Mouse (Mus musculus) CH12.LX (cell line): ENCODE data around the gene Gm17087. TPM values are rescaled to one million over a fixed set of nuclear protein-coding genes. Genes with fewer than 3 reads are reported as not detected.

Experiments
- DNase-seq: peaks from one replicate; pipeline ENCODE4 v3.0.0-alpha.2; 2013; ENCODE audit errors: extremely low read depth
- H3K27ac ChIP-seq: 2 replicates; pipeline ENCODE4 v1.5.1; 2012; ENCODE audit warnings: low read depth, mild to moderate bottlenecking, control low read depth, moderate library complexity; ENCODE audit not compliant: insufficient read depth
- H3K27me3 ChIP-seq: replicated peaks from 2 replicates; pipeline ENCODE3; 2012; ENCODE audit warnings: inconsistent platforms
- H3K36me3 ChIP-seq, 2 experiments: replicated peaks in 1 of 2; 2 replicates each; pipeline versions ENCODE3 to v1.6.1; 2012; ENCODE audit warnings: inconsistent platforms in 1 of 2, low read length in 1 of 2, mild to moderate bottlenecking in 1 of 2, mixed read lengths in 1 of 2, moderate library complexity in 1 of 2; ENCODE audit not compliant: control insufficient read depth in 1 of 2, insufficient read depth in 1 of 2
- H3K4me1 ChIP-seq, 2 experiments: 2 replicates each; pipeline ENCODE4 v1.6.1; 2012; ENCODE audit warnings: inconsistent platforms in 1 of 2, moderate library complexity in 1 of 2; ENCODE audit not compliant: insufficient read depth in 2 of 2, control insufficient read depth in 1 of 2
- H3K4me2 ChIP-seq: 2 replicates; pipeline ENCODE4 v1.6.1; 2012; ENCODE audit warnings: low read depth, mild to moderate bottlenecking, control low read depth; ENCODE audit not compliant: poor library complexity, insufficient read depth, severe bottlenecking
- H3K4me3 ChIP-seq, 3 experiments: fragments of 150-350 bp in 1 of 3; sonication (generic) in 1 of 3; replicated peaks in 1 of 3; 2 replicates each; pipeline versions ENCODE3 to v1.5.1; 2011 to 2012; ENCODE audit warnings: low read depth in 2 of 3, low read length in 2 of 3, mild to moderate bottlenecking in 2 of 3, moderate library complexity in 2 of 3, control low read depth in 1 of 3, improper control_type of control experiment in 1 of 3, inconsistent platforms in 1 of 3, mixed read lengths in 1 of 3; ENCODE audit not compliant: poor library complexity in 1 of 3
- H3K79me2 ChIP-seq: replicated peaks from 2 replicates; pipeline ENCODE4 v1.6.1; 2012; ENCODE audit warnings: mild to moderate bottlenecking, moderate library complexity; ENCODE audit not compliant: control insufficient read depth, poor library complexity, insufficient read depth, severe bottlenecking; ENCODE audit errors: extremely low read depth
- H3K9ac ChIP-seq: 2 replicates; pipeline ENCODE4 v1.6.1; 2012; ENCODE audit warnings: low read depth, mild to moderate bottlenecking, control low read depth, moderate library complexity; ENCODE audit not compliant: insufficient read depth
- H3K9me3 ChIP-seq: replicated peaks from 2 replicates; pipeline ENCODE3; 2012; ENCODE audit warnings: low read length, inconsistent platforms, mixed read lengths
- CHD2 ChIP-seq: IDR thresholded peaks from 2 replicates; pipeline ENCODE4 v1.6.1; 2011; ENCODE audit warnings: low read length, improper control_type of control experiment
- ETS1 ChIP-seq: conservative IDR thresholded peaks from 2 replicates; pipeline ENCODE4 v1.6.1; 2012; ENCODE audit warnings: low read depth, mild to moderate bottlenecking, inconsistent platforms, low read length, improper control_type of control experiment, moderate library complexity
- JUND ChIP-seq: conservative IDR thresholded peaks from 2 replicates; pipeline ENCODE4 v1.6.1; 2011; ENCODE audit warnings: low read depth, low read length, improper control_type of control experiment
- KAT2A ChIP-seq: IDR thresholded peaks from 2 replicates; pipeline ENCODE4 v1.6.1; 2012; ENCODE audit warnings: low read length, improper control_type of control experiment, inconsistent platforms; ENCODE audit not compliant: insufficient replicate concordance
- MAFK ChIP-seq: IDR thresholded peaks from 2 replicates; pipeline ENCODE4 v1.6.1; 2011; ENCODE audit warnings: low read length, improper control_type of control experiment; ENCODE audit not compliant: insufficient replicate concordance
- MAX ChIP-seq: IDR thresholded peaks from 2 replicates; pipeline ENCODE4 v1.6.1; 2011; ENCODE audit warnings: low read length, improper control_type of control experiment
- MAZ ChIP-seq: IDR thresholded peaks from 2 replicates; pipeline ENCODE4 v1.6.1; 2012; ENCODE audit warnings: low read depth, mild to moderate bottlenecking, inconsistent platforms, low read length, improper control_type of control experiment, moderate library complexity
- MXI1 ChIP-seq: IDR thresholded peaks from 2 replicates; pipeline ENCODE4 v1.6.1; 2011; ENCODE audit warnings: mild to moderate bottlenecking, low read depth, low read length, improper control_type of control experiment
- MYC ChIP-seq: IDR thresholded peaks from 2 replicates; pipeline ENCODE4 v1.6.1; 2011; ENCODE audit warnings: low read depth, mild to moderate bottlenecking, improper control_type of control experiment, low read length
- NRF1 ChIP-seq: IDR thresholded peaks from 2 replicates; pipeline ENCODE4 v1.6.1; 2014; ENCODE audit warnings: low read depth, mild to moderate bottlenecking, inconsistent platforms, low read length, improper control_type of control experiment, moderate library complexity
- SIN3A ChIP-seq: IDR thresholded peaks from 2 replicates; pipeline ENCODE4 v1.6.1; 2012; ENCODE audit warnings: low read length, improper control_type of control experiment, inconsistent platforms
- TBP ChIP-seq: conservative IDR thresholded peaks from 2 replicates; pipeline ENCODE4 v1.6.1; 2011; ENCODE audit warnings: low read depth, low read length, improper control_type of control experiment
- TCF12 ChIP-seq: IDR thresholded peaks from 2 replicates; pipeline ENCODE4 v1.6.1; 2014; ENCODE audit warnings: low read depth, mild to moderate bottlenecking, inconsistent platforms, low read length, improper control_type of control experiment
- UBTF ChIP-seq: IDR thresholded peaks from 2 replicates; pipeline ENCODE4 v1.6.1; 2012; ENCODE audit warnings: low read depth, mild to moderate bottlenecking, inconsistent platforms, low read length, improper control_type of control experiment, moderate library complexity
- USF2 ChIP-seq: conservative IDR thresholded peaks from 2 replicates; pipeline ENCODE4 v1.6.1; 2011; ENCODE audit warnings: low read depth, low read length, improper control_type of control experiment
- ZC3H11A ChIP-seq: IDR thresholded peaks from 2 replicates; pipeline ENCODE4 v1.6.1; 2012; ENCODE audit warnings: low read depth, mild to moderate bottlenecking, inconsistent platforms, low read length, improper control_type of control experiment
- ZMIZ1 ChIP-seq: IDR thresholded peaks from 2 replicates; pipeline ENCODE4 v1.6.1; 2012; ENCODE audit warnings: low read depth, mild to moderate bottlenecking, inconsistent platforms, low read length, improper control_type of control experiment
- dilution Hi-C: fragments of 300-500 bp; cut with MboI; formaldehyde crosslinking; loops from 2 replicates; pipeline ENCODE4 v1.14.3; 2020; ENCODE audit warnings: low sequenced_read_pairs; ENCODE audit not compliant: extremely low pct_unique_long_range_greater_than_20kb, extremely low pct_ligation_motif_present
- in situ Hi-C: fragments of 300-500 bp; cut with MboI; formaldehyde crosslinking; loops from 3 replicates; pipeline ENCODE4 v1.14.3; 2019; ENCODE audit warnings: low sequenced_read_pairs, low pct_ligation_motif_present, low pct_unique_long_range_greater_than_20kb, mixed read lengths
- polyA plus RNA-seq: library from polyadenylated mRNA; unstranded; fragments of >175 nt; gene quantifications from 2 replicates; pipeline ENCODE4 v1.2.1, GENCODE M21; 2012; ENCODE audit warnings: low read depth; ENCODE audit not compliant: insufficient read length
- total RNA-seq, 2 experiments: library from RNA; depleted of rRNA; stranded (reverse); fragments of 300-350 nt in 1 of 2; fragments of >200 nt in 1 of 2; gene quantifications; 2 replicates each; pipeline ENCODE4 v1.2.3; 2012 to 2014

Gene Gm17087
- total and polyA plus RNA-seq, 3 experiments: 1.2 TPM; not detected in 2

GRCm38 (mm10) chr17:8554219-8554618 is 12.5 kb downstream of the Gm17087 start:
- Histone ChIP-seq H3K9me3 (no peaks in the 10 kb centered on the region), H3K27me3 (peaks cover 23% of the 10 kb centered on the region), H3K36me3 (no peaks in the 10 kb centered on the region), H3K79me2 (no peaks in the 10 kb centered on the region), H3K4me3 (no peak overlapping the region), H3K4me1 (no peaks in the 10 kb centered on the region), H3K27ac (no peak overlapping the region), H3K4me2 (no peak overlapping the region), H3K9ac (no peak overlapping the region)
- in situ Hi-C loops (no loop called here), dilution Hi-C loops (no loop called here)
- no peak for TF ChIP-seq SIN3A
- TF ChIP-seq UBTF: no peak
- TF ChIP-seq JUND: no peak
- no peak for TF ChIP-seq ZC3H11A
- no peak for TF ChIP-seq ZMIZ1
- TF ChIP-seq CHD2: no peak
- TF ChIP-seq MXI1: no peak
- TF ChIP-seq TBP: no peak
- no peak for TF ChIP-seq NRF1
- TF ChIP-seq MAX: no peak
- TF ChIP-seq MYC: no peak
- no peak for TF ChIP-seq KAT2A
- no peak for TF ChIP-seq MAZ
- TF ChIP-seq ETS1: no peak
- no peak for DNase-seq

- Histone ChIP-seq H3K9ac (no peak overlapping the region), H3K9me3 (no peaks in the 10 kb centered on the region), H3K4me3 (no peak overlapping the region), H3K27ac (no peak overlapping the region), H3K27me3 (peaks cover 23% of the 10 kb centered on the region), H3K36me3 (no peaks in the 10 kb centered on the region), H3K79me2 (no peaks in the 10 kb centered on the region), H3K4me1 (no peaks in the 10 kb centered on the region), H3K4me2 (no peak overlapping the region)
- in situ Hi-C loops: no loop called here
- dilution Hi-C loops: no loop called here
- DNase-seq: no peak
- TF ChIP-seq TCF12 (no peak), MAZ (no peak), KAT2A (no peak), MXI1 (no peak), USF2 (no peak), JUND (no peak), NRF1 (no peak), SIN3A (no peak), MAFK (no peak)
These were observed 13.1 kb downstream of the Gm17087 start for GRCm38 (mm10) chr17:8553601-8554000.
